Mouse (Mus musculus): ENCODE results near the gene Gm1993. TPM values are rescaled to one million over a fixed set of nuclear protein-coding genes. Genes with fewer than 3 reads are reported as not detected.
"Not testable (repeated sequence)": the region's sequence is repeated elsewhere in the genome, so short reads cannot be mapped to it uniquely, and the experiment has no call there.

Gm1993 gene
- not detected in 2 replicates for polyA plus RNA-seq (2015; fragmentation: Nextera tagmentation; extraction: Ambion mirVana)

- H3K4me2 ChIP-seq (ENCODE audit: low read depth, low read length); H3K9ac ChIP-seq (ENCODE audit: low read length); H3K27me3 ChIP-seq (ENCODE audit: control insufficient read depth, insufficient read depth, low read depth, low read length); H3K9me3 ChIP-seq (ENCODE audit: control insufficient read depth, low read length); H3K4me1 ChIP-seq (replicated peaks; ENCODE audit: control insufficient read depth, insufficient read depth, low read length); H3K27ac ChIP-seq (ENCODE audit: low read length); ATAC-seq (ENCODE audit: low read depth); H3K4me3 ChIP-seq (ENCODE audit: low read length); H3K36me3 ChIP-seq (ENCODE audit: control insufficient read depth, insufficient read depth, low read length): not testable (repeated sequence)
- 85% methylated on average over 7 of the region's 7 CpGs for WGBS
Measured at GRCm38 (mm10) chrX:25570352-25570751, at the start of gene Gm1993. TSS of gene Gm1993 (minus strand) at chrX:25570452.

Measured in lung, embryonic 16.5 days (tissue).